Mouse (Mus musculus) liver, adult 2 months (tissue): ENCODE data around the gene Thrb.

Experiments
- CTCF ChIP-seq: fragments of 200-500 bp; IDR thresholded peaks from 2 replicates; pipeline ENCODE4 v1.5.1; 2011; ENCODE audit warnings: low read depth, low read length, control low read depth
- POLR2A ChIP-seq: fragments of 200-500 bp; IDR thresholded peaks from 2 replicates; pipeline ENCODE4 v1.6.1; 2011; ENCODE audit warnings: low read length, control low read depth; ENCODE audit not compliant: insufficient read depth; ENCODE audit errors: extremely low read depth

DNA sequence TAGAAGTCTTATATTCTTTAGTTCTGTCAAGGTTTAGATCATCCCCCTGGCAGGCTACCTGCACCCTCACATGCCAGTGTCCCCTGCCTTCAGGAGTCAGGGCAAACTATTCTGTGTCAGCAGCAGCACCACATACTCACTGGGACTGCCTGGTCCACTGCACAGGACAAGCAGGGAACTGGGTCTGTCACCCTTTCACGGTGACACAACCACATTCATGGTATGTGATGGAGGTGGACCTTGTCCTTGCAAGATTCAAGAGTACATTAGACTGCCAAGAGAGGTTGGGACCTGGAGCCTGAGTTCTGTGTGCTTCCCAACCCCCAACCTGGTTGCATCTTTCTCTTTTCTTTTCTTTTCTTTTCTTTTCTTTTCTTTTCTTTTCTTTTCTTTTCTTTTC lies 24.8 kb downstream of the Thrb start:
- TF ChIP-seq CTCF, result no peak
- no peak for TF ChIP-seq POLR2A
